Mouse (Mus musculus) gastrocnemius, postnatal 14 days (tissue): ENCODE data around the gene Zp2. TPM values are rescaled to one million over a fixed set of nuclear protein-coding genes. Genes with fewer than 3 reads are reported as not detected.

Source experiments
- DNase-seq: peaks from one replicate; pipeline ENCODE4 v3.0.0; 2021; ENCODE audit warnings: mixed read lengths
- intact Hi-C: fragments of 180-260 bp; cut with DNase I; formaldehyde crosslinking; loops from one replicate; pipeline ENCODE4 v1.15.1; 2025; ENCODE audit warnings: low total_unique reads
- long read RNA-seq, 2 experiments: library from polyadenylated mRNA; stranded (forward); transcript quantifications; one replicate each; pipeline ENCODE4 v2.0.0; 2021
- total RNA-seq, 2 experiments: library from RNA; stranded (reverse); gene quantifications; 2 replicates each; pipeline ENCODE4 v1.2.3; 2021

Zp2 gene
- under 1 TPM; 0.51 to 0.84 TPM for total RNA-seq
- long read RNA-seq, experiment 1: 0 reads
- long read RNA-seq, experiment 2: 0 reads

DNA sequence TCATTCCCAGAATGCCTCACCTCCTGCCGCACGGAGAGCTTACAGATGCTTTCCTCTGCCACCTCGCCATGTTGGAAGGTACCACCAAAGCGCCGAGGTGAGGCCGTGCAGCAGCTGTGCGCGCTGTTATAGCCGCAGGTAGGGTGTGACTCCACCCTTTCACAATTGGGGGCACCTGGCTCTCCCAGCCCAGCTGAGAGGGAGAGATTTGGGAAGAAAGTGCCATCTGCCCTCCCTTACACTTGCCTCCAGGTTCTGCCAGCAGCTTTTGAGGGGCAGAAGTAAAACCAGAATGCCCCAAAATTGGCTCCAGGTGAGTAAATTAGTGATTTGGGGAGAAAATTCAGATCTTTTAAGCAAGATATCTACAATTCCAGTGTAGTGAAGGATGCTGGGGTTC is at the start of gene Zp2:
Gene Zp2 (minus strand): TSS at position 101 of the 400 bp plus-strand sequence.
- no peak for DNase-seq
- intact Hi-C loops: no loop called here

DNA sequence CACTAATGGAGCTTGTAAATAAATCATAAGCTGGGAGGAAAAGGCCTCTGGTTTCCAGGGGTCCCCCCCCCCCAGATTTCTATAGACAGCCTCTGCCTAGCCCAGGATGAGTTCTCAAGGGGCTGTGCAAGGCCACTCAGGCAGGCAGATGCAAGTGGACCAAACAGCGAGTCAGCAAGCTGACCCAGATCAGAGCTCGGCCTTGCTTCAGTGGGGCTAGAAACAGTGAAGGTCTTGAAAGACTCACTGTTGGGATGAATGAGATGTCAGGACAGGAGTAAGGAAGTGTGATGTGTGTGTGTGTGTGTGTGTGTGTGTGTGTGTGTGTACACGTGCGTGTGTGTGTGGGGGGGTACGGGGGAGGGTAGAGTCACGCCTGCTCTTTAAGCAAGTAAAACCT is 47.7 kb upstream of the Zp2 start:
- intact Hi-C loops: no loop called here
- DNase-seq: no peak

DNA sequence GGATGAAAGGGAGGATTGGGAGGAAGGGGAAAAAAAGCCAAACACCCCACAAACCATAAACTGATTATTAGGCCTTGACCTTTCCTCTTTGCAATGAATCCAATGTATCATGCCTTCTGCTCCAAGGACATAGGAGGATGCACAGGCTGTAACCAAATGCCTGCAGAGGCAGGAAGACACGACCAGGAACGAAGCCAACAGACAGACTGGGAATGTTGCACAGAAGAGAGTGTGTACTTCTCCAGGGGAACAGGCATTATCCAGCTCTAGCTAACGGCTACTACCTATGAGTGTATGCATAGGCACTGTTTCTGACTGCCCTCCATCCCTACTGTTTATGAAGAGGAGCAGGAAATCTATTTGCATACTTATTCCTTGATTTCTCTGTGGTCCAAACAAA is 47.1 kb upstream of the Zp2 start:
- intact Hi-C loops: no loop called here
- DNase-seq: no peak

- no peak for DNase-seq
- intact Hi-C loops: no loop called here
Observed at GRCm38 (mm10) chr7:120190150-120190665, 45.1 kb upstream of the Zp2 start.

- no peak for DNase-seq
- intact Hi-C loops: no loop called here
Observed at GRCm38 (mm10) chr7:120189369-120190149, 44.5 kb upstream of the Zp2 start.

- intact Hi-C loops: no loop called here
- no peak for DNase-seq
Observed at GRCm38 (mm10) chr7:120188946-120189345, 43.9 kb upstream of the Zp2 start.

- intact Hi-C loops: no loop called here
- DNase-seq: no peak
Observed at GRCm38 (mm10) chr7:120182891-120183290, 37.8 kb upstream of the Zp2 start.

DNA sequence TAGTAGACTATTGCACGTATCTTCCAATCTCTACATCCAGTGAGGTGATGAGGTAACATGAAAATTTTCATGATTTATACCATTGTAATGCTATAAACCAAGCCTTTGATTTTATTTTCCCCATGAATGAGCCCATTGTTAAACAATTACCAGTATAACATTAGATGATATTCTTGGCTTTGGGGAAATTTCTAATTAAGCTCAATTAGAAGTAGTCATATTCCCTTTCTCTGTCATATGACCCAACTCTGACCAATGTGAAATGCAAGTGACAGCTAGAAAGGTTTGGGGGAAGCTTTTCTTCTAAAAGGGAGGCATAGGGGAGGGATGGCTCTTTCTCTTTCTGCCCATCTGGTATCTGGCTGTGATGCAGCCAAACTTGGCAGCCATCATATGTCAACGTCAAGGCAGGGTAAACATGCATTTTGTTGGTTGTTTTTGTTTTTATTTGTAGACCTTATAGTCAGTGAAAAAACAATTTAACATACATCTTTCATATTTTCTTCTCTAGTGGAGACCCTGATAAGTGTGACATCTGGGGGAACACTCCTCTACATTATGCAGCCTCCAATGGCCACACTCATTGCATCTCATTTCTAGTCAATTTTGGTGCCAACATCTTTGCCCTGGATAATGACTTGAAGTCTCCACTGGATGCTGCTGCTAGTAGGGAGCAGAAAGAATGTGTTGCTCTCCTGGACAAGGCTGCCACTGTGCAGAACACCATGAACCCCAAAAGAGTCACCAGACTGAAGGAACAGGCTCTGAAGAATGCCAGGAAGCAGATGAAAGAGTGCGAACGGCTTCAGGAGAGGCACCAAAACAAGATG is 36.5 kb upstream of the Zp2 start:
- intact Hi-C loops: no loop called here
- no peak for DNase-seq

GRCm38 (mm10) chr7:120180547-120180946 is 35.5 kb upstream of the Zp2 start:
- intact Hi-C loops: no loop called here
- no peak for DNase-seq

DNA sequence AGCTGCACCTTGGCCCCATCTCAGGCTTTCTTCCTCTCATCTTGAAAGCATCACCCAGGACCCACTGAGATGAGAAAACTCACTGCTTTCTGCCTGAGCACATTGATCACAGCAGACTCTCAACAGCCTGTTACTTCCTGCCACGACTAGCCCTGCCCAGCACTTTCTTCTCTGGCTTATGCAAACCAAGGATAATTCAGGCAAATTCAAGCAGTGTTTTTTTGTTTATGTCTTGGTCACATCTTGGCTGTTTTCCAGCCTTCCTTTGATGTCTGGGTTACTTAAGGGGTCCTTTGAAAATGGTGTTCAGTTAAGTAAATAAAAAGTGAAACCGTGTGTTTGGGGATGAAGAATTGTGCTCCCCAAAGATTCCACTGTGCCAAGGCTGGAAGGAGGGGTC is 33.8 kb upstream of the Zp2 start:
- DNase-seq: no peak
- intact Hi-C loops: no loop called here

- intact Hi-C loops: no loop called here
- DNase-seq: no peak
Observed at GRCm38 (mm10) chr7:120177611-120178010, 32.5 kb upstream of the Zp2 start.

- intact Hi-C loops: no loop called here
- no peak for DNase-seq
Observed at GRCm38 (mm10) chr7:120174723-120175504, 29.8 kb upstream of the Zp2 start.

- no peak for DNase-seq
- intact Hi-C loops: no loop called here
Observed at GRCm38 (mm10) chr7:120173603-120174244, 28.6 kb upstream of the Zp2 start, which contains the start of gene Anks4b. Gene Anks4b (plus strand): TSS chr7:120173858.

DNA sequence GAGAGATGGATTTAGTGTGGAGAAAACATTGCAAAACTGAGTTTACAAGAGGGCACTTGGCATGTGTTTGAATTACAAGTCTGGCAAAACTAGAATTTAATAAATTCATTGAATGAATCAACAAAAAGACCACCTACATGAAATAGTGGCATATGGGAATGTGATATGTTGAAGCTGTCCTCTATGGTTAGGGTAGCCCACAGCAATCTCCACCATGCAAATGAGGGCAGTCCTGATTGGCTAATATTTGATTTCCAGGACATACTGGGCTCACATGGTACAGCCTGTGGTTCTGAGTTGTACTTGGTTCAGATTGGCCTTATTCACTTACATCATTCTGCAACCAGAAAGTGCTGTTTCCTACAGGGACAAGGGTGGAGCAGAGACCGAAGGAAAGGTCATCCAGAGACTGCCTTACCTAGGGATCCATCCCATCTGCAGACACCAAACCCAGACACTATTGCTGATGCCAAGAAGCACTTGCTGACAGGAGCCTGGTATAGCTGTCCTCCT is 27.2 kb upstream of the Zp2 start:
- intact Hi-C loops: no loop called here
- no peak for DNase-seq

GRCm38 (mm10) chr7:120163581-120164251 is 18.6 kb upstream of the Zp2 start:
- DNase-seq: no peak
- intact Hi-C loops: no loop called here

DNA sequence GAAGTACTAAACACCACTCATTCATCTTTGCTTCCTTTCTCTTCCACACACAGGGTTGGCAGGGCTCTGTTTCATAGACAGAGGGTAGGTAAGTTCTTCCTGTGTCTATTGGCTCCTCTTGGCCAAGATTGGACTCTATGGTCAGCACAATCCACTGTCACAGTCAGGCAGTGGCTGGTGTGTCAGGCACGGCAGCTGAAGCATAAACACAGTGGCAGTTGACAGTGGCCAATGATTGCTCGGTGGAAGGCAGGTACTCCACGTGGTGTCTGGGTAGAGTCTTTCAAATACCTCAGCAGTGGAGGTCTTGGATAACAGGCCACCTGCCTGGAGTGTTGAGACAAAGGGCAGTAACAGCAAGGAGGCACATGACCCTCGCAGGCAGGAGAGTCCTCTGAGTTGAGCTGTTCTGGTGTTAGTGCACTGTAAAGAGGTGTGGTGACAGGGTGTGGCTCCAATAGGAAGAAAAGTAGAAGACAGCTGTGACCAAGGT is 13.1 kb upstream of the Zp2 start:
- DNase-seq: no peak
- intact Hi-C loops: no loop called here

GRCm38 (mm10) chr7:120157575-120158061 is 12.5 kb upstream of the Zp2 start:
- DNase-seq: no peak
- intact Hi-C loops: no loop called here

DNA sequence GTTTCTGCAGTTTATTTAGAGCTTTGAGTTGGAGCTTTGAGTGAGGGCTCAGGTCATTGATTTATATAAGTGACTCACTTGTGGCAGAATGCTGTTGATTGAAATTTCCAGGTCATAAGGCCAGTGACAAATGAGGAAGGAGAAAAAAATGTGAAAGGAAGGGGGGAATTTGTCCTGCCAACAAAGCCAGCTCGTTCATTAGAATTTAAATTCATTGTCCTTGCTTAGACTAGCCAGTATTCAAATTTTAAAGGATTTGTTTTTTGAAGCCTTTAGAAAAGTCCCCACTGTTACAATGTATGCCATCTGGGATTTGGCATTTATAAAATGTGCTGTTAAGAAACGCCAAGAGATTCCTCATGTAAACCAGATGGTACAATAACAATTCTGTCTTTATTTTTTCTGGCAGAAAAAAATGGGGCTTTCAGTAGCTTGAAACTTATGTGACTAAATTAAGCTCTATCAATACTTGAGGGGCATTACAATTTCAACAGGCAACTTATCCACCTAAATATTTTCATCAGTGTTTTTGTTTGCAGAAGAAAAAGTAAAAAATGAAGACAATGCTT is 11.8 kb upstream of the Zp2 start:
- no peak for DNase-seq
- intact Hi-C loops: no loop called here
